Mouse (Mus musculus) mouse embryonic stem cell (cell line): ENCODE data around the gene Rnf7.
"Not testable (repeated sequence)": the region's sequence is repeated elsewhere in the genome, so short reads cannot be mapped to it uniquely, and the experiment has no call there.

Experiments used
- in situ Hi-C, 2 experiments: fragments of 300-500 bp; cut with MboI; formaldehyde crosslinking; loops; 1 replicate in 1 of 2; 3 replicates in 1 of 2; pipeline ENCODE4 v1.14.3; 2019 to 2020; ENCODE audit warnings: low sequenced_read_pairs in 2 of 2, low pct_unique_long_range_greater_than_20kb in 1 of 2, mixed read lengths in 1 of 2; ENCODE audit not compliant: unreplicated experiment in 1 of 2

Gene Rnf7

GRCm38 (mm10) chr9:96478071-96478888 is at the start of gene Rnf7:
Gene Rnf7 (minus strand): TSS chr9:96478675.
- in situ Hi-C loops: no loop called here

- in situ Hi-C loops: no loop called here
Observed at GRCm38 (mm10) chr9:96526011-96526410, 47.5 kb upstream of the Rnf7 start.

- in situ Hi-C loops: no loop called here
Observed at GRCm38 (mm10) chr9:96524972-96525506, 46.6 kb upstream of the Rnf7 start, which contains the start of gene Gm28729. Gene Gm28729 (minus strand): TSS chr9:96525264.

GRCm38 (mm10) chr9:96523148-96523547 is 44.7 kb upstream of the Rnf7 start:
- in situ Hi-C loops: no loop called here

- in situ Hi-C loops: not testable (repeated sequence)
Observed at GRCm38 (mm10) chr9:96521574-96521973, 43.1 kb upstream of the Rnf7 start.

- in situ Hi-C loops: no loop called here
Observed at GRCm38 (mm10) chr9:96517429-96517828, 39.0 kb upstream of the Rnf7 start.

- in situ Hi-C loops: no loop called here
Observed at GRCm38 (mm10) chr9:96516806-96517205, 38.3 kb upstream of the Rnf7 start.

- in situ Hi-C loops: no loop called here
Observed at GRCm38 (mm10) chr9:96515737-96516136, 37.3 kb upstream of the Rnf7 start.

GRCm38 (mm10) chr9:96514278-96514677 is 35.8 kb upstream of the Rnf7 start:
- in situ Hi-C loops: no loop called here

GRCm38 (mm10) chr9:96506011-96506498 is 27.6 kb upstream of the Rnf7 start:
- in situ Hi-C loops: no loop called here

GRCm38 (mm10) chr9:96505156-96505555 is 26.7 kb upstream of the Rnf7 start:
- in situ Hi-C loops: no loop called here

GRCm38 (mm10) chr9:96504116-96504895 is 25.8 kb upstream of the Rnf7 start:
- in situ Hi-C loops: no loop called here

GRCm38 (mm10) chr9:96502856-96503610 is 24.6 kb upstream of the Rnf7 start:
- in situ Hi-C loops: no loop called here

GRCm38 (mm10) chr9:96501217-96501616 is 22.7 kb upstream of the Rnf7 start:
- in situ Hi-C loops: no loop called here

GRCm38 (mm10) chr9:96493212-96493611 is 14.7 kb upstream of the Rnf7 start:
- in situ Hi-C loops: no loop called here

- in situ Hi-C loops: no loop called here
Observed at GRCm38 (mm10) chr9:96491810-96492209, 13.3 kb upstream of the Rnf7 start.

GRCm38 (mm10) chr9:96487869-96488268 is 9.4 kb upstream of the Rnf7 start:
- in situ Hi-C loops: not testable (repeated sequence)

- in situ Hi-C loops: no loop called here
Observed at GRCm38 (mm10) chr9:96483648-96484047, 5.2 kb upstream of the Rnf7 start.

GRCm38 (mm10) chr9:96483028-96483427 is 4.6 kb upstream of the Rnf7 start:
- in situ Hi-C loops: no loop called here
